Mouse (Mus musculus): ENCODE results near the gene Ubap2l.

- no peak for TF ChIP-seq TAL1 (IDR thresholded peaks at IDR 0.05; ENCODE audit: low read length)
- TF ChIP-seq GATA1 (IDR thresholded peaks at IDR 0.05; ENCODE audit: low read length) = no peak
Measured at GRCm38 (mm10) chr3:90079133-90079762, 26.8 kb upstream of the Ubap2l start.

Data from erythroblast, embryonic 14.5 days (primary cell).